Mouse (Mus musculus) myocyte (in vitro differentiated cells): ENCODE measurements around the gene Olfr286.

Experiments
- E2F4 ChIP-seq: IDR thresholded peaks from one replicate; pipeline ENCODE4 v1.6.1; 2011; ENCODE audit warnings: mild to moderate bottlenecking, control low read depth, moderate library complexity; ENCODE audit not compliant: insufficient read depth
- MAX ChIP-seq: IDR thresholded peaks from one replicate; pipeline ENCODE4 v1.6.1; 2011; ENCODE audit warnings: low read depth, mild to moderate bottlenecking, control low read depth
- MYOD1 ChIP-seq, 3 experiments: IDR thresholded peaks; one replicate each; pipeline ENCODE4 v1.6.1; 2011; ENCODE audit warnings: control low read depth in 2 of 3, low read depth in 2 of 3, mild to moderate bottlenecking in 2 of 3, moderate library complexity in 1 of 3; ENCODE audit not compliant: insufficient read length in 2 of 3, control insufficient read depth in 1 of 3
- MYOG ChIP-seq, 3 experiments: IDR thresholded peaks; one replicate each; pipeline ENCODE4 v1.6.1; 2011; ENCODE audit warnings: control low read depth in 2 of 3, low read depth in 2 of 3, mild to moderate bottlenecking in 2 of 3; ENCODE audit not compliant: insufficient read length in 2 of 3, control insufficient read depth in 1 of 3, insufficient read depth in 1 of 3
- POLR2A ChIP-seq: IDR thresholded peaks from one replicate; pipeline ENCODE4 v1.6.1; 2011; ENCODE audit warnings: low read depth, mild to moderate bottlenecking, control low read depth, moderate library complexity; ENCODE audit not compliant: insufficient read length
- POLR2AphosphoS2 ChIP-seq: IDR thresholded peaks from one replicate; pipeline ENCODE4 v1.6.1; 2011; ENCODE audit warnings: low read depth, control low read depth; ENCODE audit not compliant: insufficient read length
- REST ChIP-seq: IDR thresholded peaks from one replicate; pipeline ENCODE4 v1.6.1; 2011; ENCODE audit warnings: mild to moderate bottlenecking, control low read depth, moderate library complexity; ENCODE audit not compliant: insufficient read depth, insufficient read length
- SRF ChIP-seq: IDR thresholded peaks from one replicate; pipeline ENCODE4 v1.6.1; 2011; ENCODE audit warnings: low read depth; ENCODE audit not compliant: control insufficient read depth, insufficient read length
- TCF12 ChIP-seq: IDR thresholded peaks from one replicate; pipeline ENCODE4 v1.6.1; 2011; ENCODE audit warnings: mild to moderate bottlenecking, control low read depth; ENCODE audit not compliant: poor library complexity, insufficient read depth, severe bottlenecking
- TCF3 ChIP-seq: IDR thresholded peaks from one replicate; pipeline ENCODE4 v1.6.1; 2011; ENCODE audit warnings: low read depth, control low read depth; ENCODE audit not compliant: insufficient read length
- USF1 ChIP-seq: IDR thresholded peaks from one replicate; pipeline ENCODE4 v1.6.1; 2011; ENCODE audit warnings: low read depth, mild to moderate bottlenecking, control low read depth, moderate library complexity

- TF ChIP-seq POLR2A (no peak), MAX (no peak), TCF3 (no peak), MYOG (IDR thresholded peaks at IDR 0.05; ENCODE audit: control insufficient read depth in 1 of 3, insufficient read depth in 1 of 3, insufficient read length in 2 of 3, low read depth in 2 of 3) (no peak), TCF12 (no peak), REST (no peak), E2F4 (no peak), MYOD1 (IDR thresholded peaks at IDR 0.05; ENCODE audit: control insufficient read depth in 1 of 3, insufficient read length in 2 of 3, low read depth in 2 of 3) (no peak), USF1 (no peak), POLR2AphosphoS2 (no peak), SRF (no peak)
Measured at GRCm38 (mm10) chr15:98214130-98214529, 20.1 kb downstream of the Olfr286 start.
